Mouse (Mus musculus): ENCODE measurements around the gene Vps37d.
"Not testable (repeated sequence)": the region's sequence is repeated elsewhere in the genome, so short reads cannot be mapped to it uniquely, and the experiment has no call there.

Vps37d gene

DNA sequence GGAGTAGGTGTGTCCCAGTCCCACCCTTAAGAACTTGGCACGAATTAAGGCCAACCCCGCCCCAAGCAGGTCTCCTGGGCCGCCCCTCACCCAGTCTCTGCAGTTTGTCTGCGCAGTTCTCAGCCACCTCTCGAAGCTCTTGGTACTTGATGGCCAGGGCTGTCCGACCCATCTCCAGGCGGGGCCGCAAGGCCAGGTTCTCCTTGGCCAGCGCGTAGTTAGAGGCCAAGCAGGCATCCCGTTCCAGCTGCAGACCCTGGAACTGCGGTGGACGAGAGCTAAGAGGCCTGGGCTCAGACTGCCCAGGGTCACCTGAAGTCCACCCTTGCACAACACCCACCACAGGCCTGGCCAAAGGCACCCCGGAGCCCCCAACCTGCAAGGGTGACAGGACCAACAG, 1.7 kb downstream of the Vps37d start:
- in situ Hi-C loops (cut with MboI, MseI), result no loop called here

DNA sequence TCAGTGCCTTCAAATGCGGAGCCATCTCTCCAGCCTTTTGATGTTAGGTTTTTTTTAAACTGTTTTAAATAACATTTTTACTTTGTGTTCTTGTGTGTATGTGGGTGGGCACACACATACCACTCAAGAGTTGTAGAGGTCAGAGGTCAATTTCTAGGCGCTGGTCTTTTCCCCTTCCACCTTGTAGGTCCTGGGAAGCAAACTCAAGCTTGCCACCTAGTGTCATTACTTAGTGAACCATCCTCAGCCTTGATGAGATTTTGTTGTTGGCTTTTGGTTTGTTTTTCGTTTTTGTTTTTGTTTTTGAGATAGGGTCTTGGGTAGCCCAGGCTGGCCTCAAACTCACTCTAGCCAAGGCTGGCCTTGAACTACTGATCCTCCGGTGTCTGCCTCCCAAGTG, 2.4 kb downstream of the Vps37d start:
- in situ Hi-C loops (cut with MboI, MseI), result no loop called here

DNA sequence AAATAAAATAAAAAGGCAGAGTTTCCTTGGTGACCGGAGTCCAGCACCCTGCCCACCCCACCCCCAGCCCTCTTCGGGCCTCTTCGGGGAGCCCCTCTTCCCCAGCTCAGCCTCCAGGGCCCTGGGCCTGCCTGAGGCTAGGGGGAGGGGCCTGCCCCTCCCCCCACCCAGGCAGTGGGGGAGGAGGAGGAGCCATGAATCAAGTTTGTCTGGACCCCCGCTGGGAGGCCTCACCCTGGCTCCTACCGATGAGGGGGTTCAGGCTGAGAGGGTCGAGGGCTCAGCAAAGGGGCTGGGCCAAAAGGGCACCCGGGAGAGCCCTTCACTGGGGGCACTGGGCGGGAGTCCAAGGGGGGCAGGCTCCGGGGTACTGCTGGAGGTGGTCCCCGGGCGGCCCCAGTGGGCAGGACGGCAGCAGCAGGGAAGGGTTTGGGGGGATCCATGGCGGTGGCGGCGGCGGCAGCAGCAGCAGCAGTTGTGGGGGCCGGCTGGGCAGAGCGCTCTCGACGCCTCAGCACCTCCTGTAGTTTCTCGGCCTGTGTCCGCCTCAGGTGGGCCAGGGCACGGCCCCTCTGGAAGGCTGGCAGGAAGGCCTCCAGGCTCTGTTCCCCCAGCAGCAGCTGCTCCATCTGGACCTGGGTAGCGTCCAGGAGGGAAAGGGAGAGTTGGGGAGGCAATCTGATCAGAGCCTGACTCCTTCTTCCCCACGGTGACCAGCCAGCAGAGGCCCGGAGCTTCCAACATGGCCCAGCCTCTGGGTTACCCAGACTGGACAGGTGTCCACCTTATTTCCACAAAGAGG, 4.5 kb downstream of the Vps37d start:
- in situ Hi-C loops (cut with MboI, MseI), result no loop called here

DNA sequence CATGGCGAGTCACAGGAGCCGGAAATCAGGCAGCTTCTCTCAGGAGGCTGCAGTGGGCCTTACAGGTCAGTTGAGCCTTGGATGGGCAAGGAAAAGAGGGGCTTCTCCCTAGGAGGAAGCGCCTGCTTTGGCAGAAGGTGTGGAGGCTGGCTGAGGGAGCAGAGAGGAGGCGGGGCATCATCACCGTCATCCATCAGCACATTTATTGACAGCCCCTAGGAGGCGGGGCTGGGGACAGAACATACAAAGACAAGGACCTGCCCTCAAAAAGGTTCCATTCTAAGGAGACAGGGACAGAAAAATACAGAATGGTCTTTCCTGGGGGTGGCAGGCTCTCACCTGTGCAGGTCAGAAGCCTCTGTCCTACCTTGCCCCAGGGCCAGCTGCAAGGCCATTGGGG, 5.3 kb downstream of the Vps37d start:
- in situ Hi-C loops (cut with MboI, MseI), result no loop called here

DNA sequence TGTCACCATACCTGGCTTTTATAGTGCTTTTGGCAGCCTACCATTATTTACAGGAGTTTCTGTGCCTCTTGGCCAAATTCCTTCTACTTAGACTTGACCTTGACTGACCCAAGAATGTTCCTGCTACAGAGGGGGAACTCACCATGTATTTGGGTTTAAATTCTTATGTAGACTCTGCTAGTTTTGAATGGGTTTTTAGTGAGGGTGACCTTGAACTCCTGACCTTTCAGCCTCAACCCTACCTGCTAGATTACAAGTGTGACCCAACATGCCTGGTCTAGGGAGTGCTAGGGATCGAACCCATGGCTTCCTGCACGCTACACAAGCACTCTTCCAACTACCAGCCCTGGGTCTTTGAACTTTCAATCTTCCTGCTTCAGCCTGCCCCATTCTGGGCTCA, 6.0 kb downstream of the Vps37d start:
- in situ Hi-C loops (cut with MboI, MseI), result no loop called here

DNA sequence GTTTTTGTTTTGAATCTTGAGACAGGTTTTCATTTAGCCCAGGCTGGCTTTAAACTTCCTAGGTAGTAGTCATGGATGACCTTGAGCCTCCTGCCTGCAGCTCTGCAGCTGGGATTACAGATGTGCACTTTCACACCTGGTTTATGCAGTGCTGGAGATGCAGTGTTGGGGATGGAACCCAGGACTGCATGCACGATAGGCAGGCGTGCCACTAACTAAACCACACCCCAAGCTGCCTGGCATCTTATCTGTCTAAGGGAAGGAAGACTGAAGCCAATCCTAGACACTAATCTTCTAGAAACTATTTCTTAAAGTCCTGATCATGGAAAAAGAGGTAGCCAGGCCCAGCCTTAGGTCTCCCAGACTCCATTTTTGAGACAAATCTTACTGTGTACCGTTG, 7.6 kb downstream of the Vps37d start:
- in situ Hi-C loops (cut with MboI, MseI), result no loop called here

DNA sequence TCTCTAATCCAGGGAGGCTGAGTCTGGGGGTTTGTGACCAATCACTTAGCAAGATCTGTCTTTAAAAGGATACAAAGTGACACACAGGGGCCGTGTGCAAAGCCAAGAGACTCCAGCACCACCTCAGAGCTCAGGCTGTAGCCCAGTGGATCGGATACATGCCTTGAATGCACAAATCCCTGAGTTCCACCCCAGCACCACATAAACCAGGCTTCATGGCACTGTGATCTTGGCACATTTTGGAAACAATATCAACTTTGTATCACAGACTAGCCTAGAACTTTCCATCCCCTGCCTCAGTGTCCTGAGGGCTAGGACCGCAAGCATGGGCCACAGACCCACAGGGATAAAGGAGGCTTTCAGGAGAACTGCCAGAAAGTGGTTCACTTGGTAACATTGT, 12.1 kb downstream of the Vps37d start:
- in situ Hi-C loops (cut with MboI, MseI), result no loop called here

DNA sequence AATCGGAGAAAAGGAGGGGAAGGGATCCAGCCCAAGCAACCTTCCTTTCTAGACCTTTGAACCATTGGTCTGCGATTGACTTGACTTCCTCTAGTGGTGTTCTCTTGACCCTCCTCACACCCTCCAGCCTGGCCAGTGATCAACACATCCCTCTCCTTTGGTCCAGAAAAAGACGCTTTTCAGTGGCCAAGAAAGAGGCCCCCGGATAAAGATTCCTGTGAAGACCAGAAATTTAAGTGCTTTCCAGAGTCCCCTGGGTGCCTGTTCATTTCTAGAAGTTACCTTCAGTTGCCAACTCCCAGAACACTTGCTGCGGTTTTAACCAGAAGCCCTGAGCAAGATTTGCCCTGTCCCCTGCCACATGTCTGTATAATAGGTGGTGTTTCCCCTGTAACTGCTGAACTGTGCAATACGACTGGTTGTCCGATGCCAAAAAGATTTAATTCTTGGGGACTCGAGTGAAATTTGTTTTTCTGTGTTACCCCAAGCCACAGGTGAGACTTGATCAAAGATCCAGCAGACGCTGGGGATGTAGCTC, 13.1 kb downstream of the Vps37d start, which contains the start of gene Bud23:
Bud23 (minus strand) TSS at position 51 of the 538 bp plus-strand sequence.
- in situ Hi-C loops (cut with MboI, MseI), result loop anchor here in 1 of 2 experiments (5.0 kb wide), 1 partner anchor 48 kb away; no protein-coding TSS in a partner anchor

DNA sequence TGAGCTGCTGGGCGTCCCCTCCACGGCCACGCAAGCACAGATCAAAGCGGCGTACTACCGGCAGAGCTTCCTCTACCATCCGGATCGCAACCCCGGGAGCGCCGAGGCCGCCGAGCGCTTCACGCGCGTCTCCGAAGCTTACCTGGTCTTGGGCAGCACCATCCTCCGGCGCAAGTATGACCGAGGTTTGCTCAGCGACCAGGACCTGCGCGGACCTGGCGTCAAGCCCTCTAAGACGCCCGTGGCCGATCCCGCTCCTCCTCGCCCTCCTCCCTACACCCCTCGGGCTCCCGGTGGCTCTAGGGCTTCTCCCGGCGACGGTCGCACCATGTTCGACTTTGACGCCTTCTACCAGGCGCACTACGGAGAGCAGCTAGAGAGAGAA, 13.7 kb downstream of the Vps37d start:
- in situ Hi-C loops (cut with MboI, MseI), result loop anchor here in 1 of 2 experiments (5.0 kb wide), 1 partner anchor 47 kb away; no protein-coding TSS in a partner anchor

DNA sequence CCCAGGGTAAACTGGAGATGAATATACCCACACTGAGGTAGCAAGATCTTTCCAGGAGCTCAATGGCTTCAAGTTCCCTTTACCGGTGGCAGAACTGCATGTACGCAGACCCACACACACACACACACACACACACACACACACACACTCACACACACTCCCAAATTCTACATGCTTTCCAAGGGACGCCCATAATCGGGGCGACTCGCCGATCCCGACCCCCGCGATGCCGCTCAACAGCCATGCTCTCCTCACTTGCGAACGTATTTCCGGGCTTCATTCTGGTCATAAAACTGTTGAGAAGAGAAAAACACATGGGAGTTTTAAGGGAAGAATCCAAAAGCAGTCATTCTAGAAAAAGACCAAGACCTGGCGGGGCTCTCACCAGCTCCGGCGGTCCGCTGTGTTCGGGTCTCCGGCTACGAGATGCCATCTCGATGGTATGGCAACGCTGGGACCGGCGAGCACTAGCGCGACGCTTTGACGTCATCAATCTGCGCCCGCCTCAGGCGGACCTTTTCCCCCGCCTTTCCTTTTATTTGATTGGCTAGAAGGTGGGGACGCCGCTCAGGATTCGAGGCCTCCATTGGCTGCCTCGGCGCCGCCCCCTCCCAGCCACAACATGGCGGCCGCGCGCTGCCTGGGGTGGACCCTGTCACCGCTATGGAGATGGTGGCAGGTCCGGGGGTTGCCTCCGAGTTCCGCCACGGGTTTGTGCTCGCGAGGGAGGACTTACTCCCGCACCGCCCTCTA, 14.3 kb downstream of the Vps37d start, which contains the start of gene Dnajc30:
Dnajc30 (plus strand) TSS at position 574 of the 753 bp plus-strand sequence.
- in situ Hi-C loops (cut with MboI, MseI), result loop anchor here in 1 of 2 experiments (5.0 kb wide), 1 partner anchor 47 kb away; no protein-coding TSS in a partner anchor

DNA sequence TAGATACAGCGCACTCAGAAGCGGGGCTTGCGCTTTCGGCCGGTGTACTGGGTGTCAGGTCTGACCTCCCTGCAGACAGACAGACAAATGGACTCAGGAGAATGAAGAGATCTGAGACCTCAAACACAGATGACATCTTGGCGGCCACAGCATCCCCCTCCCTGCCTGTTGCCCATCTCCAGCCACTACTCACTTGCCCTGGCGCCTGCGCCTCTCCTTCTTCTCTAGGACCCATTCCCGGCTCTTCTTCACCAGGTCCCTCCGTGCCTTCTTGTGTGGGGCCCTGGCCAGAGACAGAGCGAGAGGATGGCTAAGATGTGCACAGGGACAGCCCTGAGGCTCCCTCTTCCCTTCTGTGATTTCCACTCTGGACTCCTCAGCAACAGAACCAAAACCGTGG, 24.7 kb downstream of the Vps37d start:
- in situ Hi-C loops (cut with MboI, MseI), result loop anchor here in 1 of 2 experiments (10.0 kb wide), 1 partner anchor 1561 kb away; no protein-coding TSS in a partner anchor

DNA sequence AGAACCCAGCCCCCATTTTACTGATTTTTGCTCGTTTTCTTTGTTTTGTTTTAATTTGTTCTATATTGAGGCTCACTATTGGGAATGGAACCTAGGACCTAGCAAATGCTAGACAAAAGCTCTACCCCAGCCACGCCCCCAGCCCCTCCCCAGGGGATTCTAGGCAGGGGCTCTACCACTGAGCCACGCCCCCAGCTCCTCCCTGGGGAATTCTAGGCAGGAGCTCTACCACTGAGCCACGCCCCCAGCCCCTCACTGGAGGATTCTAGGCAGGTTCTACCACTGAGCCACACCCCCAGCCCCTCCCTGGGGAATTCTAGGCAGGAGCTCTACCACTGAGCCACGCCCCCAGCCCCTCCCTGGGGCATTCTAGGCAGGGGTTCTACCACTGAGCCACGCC, 28.8 kb downstream of the Vps37d start:
- in situ Hi-C loops (cut with MboI, MseI), result not testable (repeated sequence)

DNA sequence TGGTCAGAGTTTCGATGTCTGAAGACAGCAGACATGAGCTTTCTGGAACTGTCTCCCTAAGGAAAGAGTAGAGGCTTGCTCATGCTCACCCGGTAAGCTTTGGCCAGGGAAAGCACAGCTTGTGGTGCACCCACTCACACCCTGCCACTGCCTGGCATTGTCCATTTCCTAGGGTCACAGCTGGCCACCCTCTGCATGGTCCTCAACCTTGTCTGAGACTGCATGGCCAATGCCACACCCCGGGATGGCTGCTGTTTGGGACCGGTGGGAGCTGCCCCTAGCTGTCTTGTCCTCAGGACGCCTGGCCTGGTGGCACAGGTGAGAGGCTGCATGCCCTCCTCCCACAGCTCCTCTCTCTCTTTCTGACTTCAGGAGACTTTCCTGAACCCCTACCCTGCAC, 29.5 kb downstream of the Vps37d start:
- in situ Hi-C loops (cut with MboI, MseI), result no loop called here

DNA sequence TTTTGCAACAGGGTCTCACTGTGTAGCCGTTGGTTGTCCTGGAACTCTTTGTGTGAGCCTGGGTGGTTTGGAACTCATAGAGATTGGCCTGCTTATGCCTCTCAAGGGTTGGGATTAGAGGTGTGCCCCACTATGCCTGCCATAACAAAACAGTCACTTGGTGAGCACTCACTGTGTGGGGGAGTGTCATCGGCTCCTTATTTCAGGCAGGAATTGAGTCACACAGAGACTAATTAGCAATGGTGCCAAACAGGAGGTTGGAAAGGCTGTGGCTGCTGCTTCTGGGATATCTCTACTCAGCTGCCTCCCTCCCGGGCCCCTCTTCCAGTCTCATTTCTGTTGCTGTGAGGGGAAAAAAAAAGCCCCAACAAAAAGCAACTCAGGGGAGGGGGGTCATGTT, 33.5 kb downstream of the Vps37d start:
- in situ Hi-C loops (cut with MboI, MseI), result no loop called here

DNA sequence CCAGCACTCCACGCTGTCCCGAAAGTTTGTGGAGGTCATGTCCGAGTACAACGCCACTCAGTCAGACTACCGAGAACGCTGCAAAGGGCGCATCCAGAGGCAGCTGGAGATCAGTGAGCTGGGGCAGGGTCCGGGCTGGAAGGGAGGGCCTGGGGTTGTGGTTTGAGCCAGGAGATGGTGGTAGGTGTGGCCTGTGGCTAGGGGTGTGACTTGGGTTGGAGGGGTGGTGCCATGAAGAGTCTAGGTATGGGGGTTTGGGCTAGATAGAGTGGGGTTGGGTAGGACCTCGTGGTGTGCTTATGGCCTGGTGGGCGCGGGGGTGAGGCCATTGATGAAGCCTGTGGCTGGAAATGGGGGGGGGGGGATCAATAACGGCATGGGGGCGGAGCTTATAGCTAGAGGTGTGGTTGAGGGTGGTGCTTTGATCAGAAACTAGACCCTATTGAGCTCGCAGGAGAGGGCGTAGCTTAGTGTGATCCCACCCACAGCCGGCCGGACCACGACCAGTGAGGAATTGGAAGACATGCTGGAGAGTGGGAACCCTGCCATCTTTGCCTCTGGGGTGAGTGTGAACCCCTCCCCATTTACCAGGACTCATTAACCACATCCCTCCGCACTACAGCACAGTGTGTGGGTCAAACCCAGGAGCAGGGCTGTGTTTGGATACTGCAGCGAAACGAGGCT, 35.8 kb downstream of the Vps37d start:
- in situ Hi-C loops (cut with MboI, MseI), result no loop called here

DNA sequence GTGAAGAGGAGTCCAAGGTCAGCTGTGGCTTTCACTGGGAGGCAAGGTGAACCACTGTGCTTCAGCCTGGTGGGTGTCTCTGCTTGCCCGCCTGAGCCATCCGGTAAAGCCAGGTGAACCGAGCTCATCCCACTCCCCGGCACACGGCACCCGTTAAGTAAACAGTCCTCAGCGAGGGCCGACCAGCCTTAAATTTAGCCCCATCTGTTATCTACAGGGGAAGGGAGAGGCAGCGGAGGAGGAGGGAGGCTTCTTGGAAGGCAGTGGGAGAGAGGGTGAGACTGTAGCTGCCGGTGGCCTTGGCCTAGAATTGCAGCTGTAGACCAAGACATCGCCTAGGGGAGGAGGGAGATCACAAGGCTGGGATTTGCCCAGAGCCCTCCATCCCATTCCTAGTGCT, 37.3 kb downstream of the Vps37d start:
- in situ Hi-C loops (cut with MboI, MseI), result no loop called here

DNA sequence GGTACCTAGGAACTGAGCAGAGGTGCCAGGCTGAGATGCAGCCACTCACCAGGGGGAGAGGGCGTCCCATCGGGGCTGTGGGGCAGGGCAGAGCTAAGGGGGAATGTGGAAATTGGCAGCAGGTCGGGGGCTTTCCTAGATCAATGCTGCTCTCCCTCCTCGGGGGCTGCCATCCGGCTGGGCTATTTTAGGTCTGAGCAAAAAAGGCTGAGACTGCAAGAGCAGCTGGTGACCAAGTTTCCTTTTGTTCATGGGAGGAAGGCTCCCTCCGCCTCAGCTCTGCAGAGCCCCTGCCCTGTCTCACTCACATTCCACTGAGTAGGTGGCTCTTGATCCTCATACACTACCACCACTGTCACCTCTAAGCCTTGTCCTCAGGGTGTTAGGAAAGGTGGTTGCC, 38.0 kb downstream of the Vps37d start:
- in situ Hi-C loops (cut with MboI, MseI), result no loop called here

DNA sequence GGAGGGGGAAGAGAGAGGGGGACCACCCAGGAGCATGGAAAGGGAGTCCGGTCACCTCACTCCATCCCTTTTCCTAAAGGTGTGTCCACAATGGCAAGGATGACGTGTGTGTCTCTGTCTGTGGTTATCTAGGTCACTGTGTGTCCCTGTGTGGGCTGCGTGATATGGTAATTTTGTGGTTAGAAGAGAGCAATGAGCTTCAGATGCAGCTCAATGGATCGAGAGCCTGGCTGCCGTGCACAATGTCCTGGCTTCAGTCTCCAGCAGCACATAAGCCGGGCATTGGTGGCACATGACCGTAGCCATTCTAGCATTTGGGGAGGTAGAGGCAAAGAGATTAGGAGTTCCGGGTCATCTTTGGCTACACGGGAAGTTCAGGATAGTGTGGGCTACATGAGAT, 38.5 kb downstream of the Vps37d start:
- in situ Hi-C loops (cut with MboI, MseI), result no loop called here

DNA sequence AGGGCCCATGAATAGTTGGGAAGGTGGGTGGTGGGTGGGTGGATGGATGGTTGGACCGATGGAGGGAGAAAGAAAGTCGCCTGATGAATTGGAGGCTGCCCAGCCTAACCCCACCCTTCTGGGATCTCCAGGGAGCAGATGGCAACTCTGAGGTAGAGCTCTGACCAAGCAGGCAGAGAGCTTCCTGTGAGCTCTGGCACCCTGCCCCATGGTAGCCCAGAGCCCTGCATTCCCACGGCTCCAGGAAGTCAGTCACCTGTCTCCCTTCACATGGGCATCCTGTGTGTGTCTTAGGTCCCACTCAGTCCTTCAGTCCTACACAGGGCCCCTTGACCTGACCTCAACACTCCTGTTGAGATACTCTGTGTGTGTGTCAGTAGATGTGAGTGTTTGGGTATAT, 40.1 kb downstream of the Vps37d start:
- in situ Hi-C loops (cut with MboI, MseI), result no loop called here

DNA sequence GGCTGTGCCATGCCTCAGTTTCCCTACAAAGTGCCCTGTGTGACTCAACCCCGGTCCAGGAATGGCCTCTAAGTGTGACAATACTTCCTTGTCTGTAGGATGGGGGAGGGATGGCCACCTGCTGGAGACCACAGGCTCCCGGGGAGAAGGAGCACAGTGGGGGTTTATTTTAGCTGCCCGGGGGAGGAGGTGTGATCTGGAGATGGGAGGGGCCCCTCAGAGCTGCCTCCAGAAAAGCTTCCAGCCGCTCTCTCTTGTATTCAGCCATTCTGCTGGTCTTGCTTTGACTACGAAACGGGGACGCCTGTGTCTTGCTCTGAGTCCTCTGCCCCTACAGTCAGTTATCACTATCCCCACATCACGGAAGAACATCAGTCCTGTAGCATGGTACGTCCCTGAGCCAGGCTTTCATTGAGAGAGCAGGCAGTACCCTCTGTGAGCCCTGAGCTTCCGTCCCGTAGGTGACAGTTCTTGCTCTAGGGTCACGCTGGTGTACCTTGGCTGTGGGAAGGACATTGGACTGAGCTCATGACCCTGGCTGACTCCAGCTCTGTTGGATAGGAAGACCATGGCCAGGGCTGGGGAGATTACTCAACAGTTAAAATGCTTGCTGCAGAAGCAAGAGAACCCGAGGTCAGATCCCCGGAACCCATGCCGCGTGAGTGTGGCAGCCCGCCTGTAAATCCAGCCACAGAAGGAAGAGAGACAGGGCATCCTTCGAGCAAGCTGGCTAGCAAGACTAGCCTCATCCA, 42.3 kb downstream of the Vps37d start:
- in situ Hi-C loops (cut with MboI, MseI), result no loop called here

DNA sequence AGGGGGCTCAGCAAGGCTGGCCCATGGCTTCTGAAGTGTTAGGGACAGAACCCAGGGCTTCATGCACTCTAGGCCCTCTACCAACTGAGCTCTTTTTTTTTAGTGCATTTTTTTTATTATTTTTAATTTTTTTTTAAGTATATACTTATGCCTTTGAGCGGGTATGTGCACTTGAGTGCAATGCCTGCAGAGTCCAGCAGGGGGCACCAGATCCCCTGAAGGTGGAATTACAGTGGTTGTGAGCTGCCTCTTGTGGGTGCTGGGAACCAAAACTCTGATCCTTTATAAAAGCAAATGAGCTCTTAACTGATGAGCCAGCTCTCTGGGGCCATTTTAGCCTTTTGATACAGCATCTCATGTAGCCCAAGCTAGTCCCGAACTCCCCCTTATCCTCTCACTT, 43.5 kb downstream of the Vps37d start:
- in situ Hi-C loops (cut with MboI, MseI), result no loop called here
